Mouse (Mus musculus): Measurements from ENCODE around the gene Cdk6. TPM values are rescaled to one million over a fixed set of nuclear protein-coding genes. Genes with fewer than 3 reads are reported as not detected.

Gene Cdk6
- total RNA-seq, 1 experiment from 2014 or later: 9.9 TPM

GRCm38 (mm10) chr5:3363036-3363983 lies 22.0 kb downstream of the Cdk6 start:
- ATAC-seq (replicated peaks; ENCODE audit: insufficient number of reproducible peaks, low FRiP score, low TSS enrichment, poor library complexity, severe bottlenecking): no peak

GRCm38 (mm10) chr5:3367045-3367444 lies 25.8 kb downstream of the Cdk6 start:
- ATAC-seq (replicated peaks; ENCODE audit: insufficient number of reproducible peaks, low FRiP score, low TSS enrichment, poor library complexity, severe bottlenecking): no peak

GRCm38 (mm10) chr5:3369317-3369716 lies 28.0 kb downstream of the Cdk6 start:
- ATAC-seq (replicated peaks; ENCODE audit: insufficient number of reproducible peaks, low FRiP score, low TSS enrichment, poor library complexity, severe bottlenecking): no peak

- no peak for ATAC-seq (replicated peaks; ENCODE audit: insufficient number of reproducible peaks, low FRiP score, low TSS enrichment, poor library complexity, severe bottlenecking)
Observed at GRCm38 (mm10) chr5:3371212-3371611, 29.9 kb downstream of the Cdk6 start.

GRCm38 (mm10) chr5:3373170-3373569 lies 31.9 kb downstream of the Cdk6 start:
- no peak for ATAC-seq (replicated peaks; ENCODE audit: insufficient number of reproducible peaks, low FRiP score, low TSS enrichment, poor library complexity, severe bottlenecking)

- ATAC-seq (replicated peaks; ENCODE audit: insufficient number of reproducible peaks, low FRiP score, low TSS enrichment, poor library complexity, severe bottlenecking): no peak
Observed at GRCm38 (mm10) chr5:3374763-3375162, 33.5 kb downstream of the Cdk6 start.

- no peak for ATAC-seq (replicated peaks; ENCODE audit: insufficient number of reproducible peaks, low FRiP score, low TSS enrichment, poor library complexity, severe bottlenecking)
Observed at GRCm38 (mm10) chr5:3376167-3376566, 34.9 kb downstream of the Cdk6 start.

- no peak for ATAC-seq (replicated peaks; ENCODE audit: insufficient number of reproducible peaks, low FRiP score, low TSS enrichment, poor library complexity, severe bottlenecking)
Observed at GRCm38 (mm10) chr5:3379252-3379651, 38.0 kb downstream of the Cdk6 start.

- no peak for ATAC-seq (replicated peaks; ENCODE audit: insufficient number of reproducible peaks, low FRiP score, low TSS enrichment, poor library complexity, severe bottlenecking)
Observed at GRCm38 (mm10) chr5:3380692-3381233, 39.5 kb downstream of the Cdk6 start.

GRCm38 (mm10) chr5:3381795-3382194 lies 40.5 kb downstream of the Cdk6 start:
- ATAC-seq (replicated peaks; ENCODE audit: insufficient number of reproducible peaks, low FRiP score, low TSS enrichment, poor library complexity, severe bottlenecking): no peak

- no peak for ATAC-seq (replicated peaks; ENCODE audit: insufficient number of reproducible peaks, low FRiP score, low TSS enrichment, poor library complexity, severe bottlenecking)
Observed at GRCm38 (mm10) chr5:3382343-3383040, 41.2 kb downstream of the Cdk6 start.

GRCm38 (mm10) chr5:3383547-3383946 lies 42.3 kb downstream of the Cdk6 start:
- no peak for ATAC-seq (replicated peaks; ENCODE audit: insufficient number of reproducible peaks, low FRiP score, low TSS enrichment, poor library complexity, severe bottlenecking)

GRCm38 (mm10) chr5:3385078-3385477 lies 43.8 kb downstream of the Cdk6 start:
- ATAC-seq (replicated peaks; ENCODE audit: insufficient number of reproducible peaks, low FRiP score, low TSS enrichment, poor library complexity, severe bottlenecking): no peak

GRCm38 (mm10) chr5:3386021-3386730 lies 44.9 kb downstream of the Cdk6 start:
- no peak for ATAC-seq (replicated peaks; ENCODE audit: insufficient number of reproducible peaks, low FRiP score, low TSS enrichment, poor library complexity, severe bottlenecking)

GRCm38 (mm10) chr5:3386731-3387087 lies 45.4 kb downstream of the Cdk6 start:
- no peak for ATAC-seq (replicated peaks; ENCODE audit: insufficient number of reproducible peaks, low FRiP score, low TSS enrichment, poor library complexity, severe bottlenecking)

GRCm38 (mm10) chr5:3387138-3387537 lies 45.9 kb downstream of the Cdk6 start:
- ATAC-seq (replicated peaks; ENCODE audit: insufficient number of reproducible peaks, low FRiP score, low TSS enrichment, poor library complexity, severe bottlenecking): 0 out of 2 replicates have a peak, but pooled peaks have one; percentile 32

GRCm38 (mm10) chr5:3392856-3393255 lies 51.6 kb downstream of the Cdk6 start:
- ATAC-seq (replicated peaks; ENCODE audit: insufficient number of reproducible peaks, low FRiP score, low TSS enrichment, poor library complexity, severe bottlenecking): no peak

- no peak for ATAC-seq (replicated peaks; ENCODE audit: insufficient number of reproducible peaks, low FRiP score, low TSS enrichment, poor library complexity, severe bottlenecking)
Observed at GRCm38 (mm10) chr5:3394145-3394544, 52.9 kb downstream of the Cdk6 start.

- no peak for ATAC-seq (replicated peaks; ENCODE audit: insufficient number of reproducible peaks, low FRiP score, low TSS enrichment, poor library complexity, severe bottlenecking)
Observed at GRCm38 (mm10) chr5:3395020-3395419, 53.7 kb downstream of the Cdk6 start.
